Mouse (Mus musculus) kidney, embryonic 14.5 days (tissue): ENCODE data around the gene Sufu. TPM values are rescaled to one million over a fixed set of nuclear protein-coding genes. Genes with fewer than 3 reads are reported as not detected.

Experiments used
- ATAC-seq: fragments of 200-750 bp; cut with Nextera tagmentation; 2 replicates; pipeline ENCODE4 v1.8.0; 2017; ENCODE audit warnings: moderate number of reproducible peaks, mild to moderate bottlenecking, moderate TSS enrichment, moderate library complexity; ENCODE audit not compliant: low FRiP score, low TSS enrichment
- H3K27ac ChIP-seq: fragments of 300-500 bp; sonication (generic); 2 replicates; pipeline ENCODE4 v1.5.1; 2014; ENCODE audit warnings: low read depth, mild to moderate bottlenecking, low read length, moderate library complexity, mixed read lengths
- H3K27me3 ChIP-seq: fragments of 300-500 bp; sonication (generic); 2 replicates; pipeline ENCODE4 v1.6.1; 2014; ENCODE audit warnings: mild to moderate bottlenecking, low read length; ENCODE audit not compliant: control insufficient read depth, insufficient read depth
- H3K36me3 ChIP-seq: fragments of 300-500 bp; sonication (generic); 2 replicates; pipeline ENCODE4 v1.6.1; 2014; ENCODE audit warnings: low read length, mixed read lengths; ENCODE audit not compliant: control insufficient read depth, insufficient read depth
- H3K4me1 ChIP-seq: fragments of 300-500 bp; sonication (generic); 2 replicates; pipeline ENCODE4 v1.6.1; 2014; ENCODE audit warnings: low read length, mixed read lengths; ENCODE audit not compliant: control insufficient read depth, insufficient read depth
- H3K4me2 ChIP-seq: fragments of 300-500 bp; sonication (generic); replicated peaks from 2 replicates; pipeline ENCODE4 v1.6.1; 2014; ENCODE audit warnings: low read depth, mild to moderate bottlenecking, low read length
- H3K4me3 ChIP-seq: fragments of 300-500 bp; sonication (generic); 2 replicates; pipeline ENCODE4 v1.5.1; 2014; ENCODE audit warnings: mild to moderate bottlenecking, low read length
- H3K9ac ChIP-seq: fragments of 300-500 bp; sonication (generic); 2 replicates; pipeline ENCODE4 v1.6.1; 2014; ENCODE audit warnings: low read depth, mild to moderate bottlenecking, low read length, moderate library complexity
- H3K9me3 ChIP-seq: fragments of 300-500 bp; sonication (generic); 2 replicates; pipeline ENCODE4 v1.6.1; 2016; ENCODE audit warnings: low read length; ENCODE audit not compliant: control insufficient read depth
- WGBS: fragments of 180-500 bp; shearing (Covaris S2); extraction: QIAGEN DNeasy Blood & Tissue Kit; methylation state at CpG from one replicate; pipeline ENCODE4 v1.1.7; 2014; 5-methylcytosine and 5-hydroxymethylcytosine counted together
- polyA plus RNA-seq: library from polyadenylated mRNA; unstranded; fragments of >200 nt; fragmentation: Nextera tagmentation; extraction: Ambion mirVana; gene quantifications from 2 replicates; pipeline ENCODE4 v1.2.1, GENCODE M21; 2014

Sufu gene
- polyA plus RNA-seq, 1 experiment from 2014 or later: 48.8 TPM

DNA sequence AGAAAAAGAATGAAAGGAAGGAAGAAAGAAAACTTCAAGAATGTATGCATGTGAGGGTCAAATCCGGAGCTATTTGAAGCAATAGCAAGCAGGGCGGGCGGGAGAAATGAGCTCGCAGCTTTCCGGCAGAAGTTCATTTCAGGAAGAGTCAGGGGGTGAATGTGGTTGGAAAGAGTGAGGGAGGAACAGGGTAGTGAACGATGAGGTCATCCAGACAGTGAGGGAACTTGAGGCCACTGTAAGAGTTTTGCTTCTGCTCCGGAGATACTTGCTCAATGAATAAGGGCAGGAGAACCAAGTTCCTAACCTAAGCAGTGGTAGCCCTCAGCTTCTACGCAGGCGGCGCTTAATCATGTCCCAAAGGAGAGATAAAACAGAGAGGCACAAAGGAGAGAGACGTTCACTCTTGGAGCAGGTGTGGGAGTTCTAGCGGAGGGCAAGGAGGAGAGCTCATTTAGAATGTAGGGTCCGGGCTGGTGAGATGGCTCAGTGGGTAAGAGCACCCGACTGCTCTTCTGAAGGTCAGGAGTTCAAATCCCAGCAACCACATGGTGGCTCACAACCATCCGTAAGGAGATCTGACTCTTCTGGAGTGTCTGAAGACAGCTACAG is 125.8 kb downstream of the Sufu start:
- Histone ChIP-seq H3K4me3 (no peak overlapping the region), H3K4me1 (peaks cover 53% of the 10 kb centered on the region), H3K4me2 (no peak overlapping the region), H3K27ac (peak overlapping the region; percentile 45; the same call in 1 of the 2 replicates), H3K9ac (no peak overlapping the region), H3K9me3 (no peaks in the 10 kb centered on the region), H3K27me3 (no peaks in the 10 kb centered on the region), H3K36me3 (no peaks in the 10 kb centered on the region)
- 21% methylated on average over 15 of the region's 15 CpGs for WGBS
- no peak for ATAC-seq

DNA sequence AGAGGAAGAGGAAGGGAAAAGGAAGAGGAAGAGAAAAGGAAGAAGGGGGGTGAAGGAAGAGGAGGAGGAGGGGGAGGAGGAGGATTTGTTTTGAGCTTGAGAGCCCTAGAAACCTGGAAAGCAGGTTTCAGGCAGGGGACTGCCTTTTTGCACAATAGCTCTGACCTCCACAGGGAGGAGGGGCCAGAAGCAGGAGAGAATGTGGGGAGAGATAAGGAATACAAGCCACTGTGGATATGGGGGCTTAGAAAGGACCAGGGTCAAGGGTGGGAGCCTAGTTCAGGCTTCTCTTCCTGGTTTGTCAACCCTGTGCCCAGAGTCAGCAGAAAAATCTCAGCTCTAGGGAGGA is 126.4 kb downstream of the Sufu start:
- H3K36me3 ChIP-seq: no peaks in the 10 kb centered on the region
- peaks cover 51% of the 10 kb centered on the region for H3K4me1 ChIP-seq
- H3K27me3 ChIP-seq: no peaks in the 10 kb centered on the region
- no peak for ATAC-seq
- peak overlapping the region; percentile 35; the same call in 1 of the 2 replicates for H3K9ac ChIP-seq
- peak overlapping the region; percentile 94 for H3K27ac ChIP-seq
- no peaks in the 10 kb centered on the region for H3K9me3 ChIP-seq
- H3K4me3 ChIP-seq: no peak overlapping the region
- peak overlapping the region; percentile 40 for H3K4me2 ChIP-seq

DNA sequence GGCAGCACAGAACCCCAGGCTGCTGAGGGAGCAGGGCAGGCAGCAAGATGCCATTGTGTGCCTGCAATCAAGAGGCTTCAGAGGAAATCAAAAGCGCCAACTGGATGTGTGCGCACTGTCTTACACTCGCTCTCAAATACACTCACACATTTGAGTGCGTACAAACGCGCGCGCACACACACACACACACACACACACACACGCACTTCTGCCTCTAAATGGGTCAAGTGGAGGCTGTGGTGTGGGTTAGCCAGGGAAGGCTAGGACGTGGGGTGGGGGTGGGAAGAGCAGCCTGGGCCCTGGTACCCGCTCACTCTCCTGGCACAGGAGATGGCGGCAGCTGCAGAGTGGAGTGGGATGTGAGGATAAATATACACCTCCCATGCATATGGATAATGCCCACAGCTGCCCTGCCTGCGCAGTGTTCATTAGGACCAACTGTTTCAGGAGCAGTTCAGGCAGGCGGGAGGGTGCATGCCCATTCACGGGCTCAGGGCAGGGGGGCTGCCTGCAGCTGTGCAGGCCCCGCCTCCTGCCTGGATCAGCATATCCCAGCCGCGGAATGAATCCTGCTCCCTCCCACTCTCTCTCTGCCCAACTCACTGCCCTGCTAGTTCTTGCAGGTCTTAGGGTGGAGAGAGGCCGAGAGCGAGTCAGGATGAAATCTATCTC is 126.9 kb downstream of the Sufu start:
- ATAC-seq: peak; percentile 80
- peak overlapping the region; percentile 35; the same call in 1 of the 2 replicates for H3K9ac ChIP-seq
- H3K36me3 ChIP-seq: no peaks in the 10 kb centered on the region
- H3K27ac ChIP-seq: peak overlapping the region; percentile 94
- peaks cover 51% of the 10 kb centered on the region for H3K4me1 ChIP-seq
- no peaks in the 10 kb centered on the region for H3K9me3 ChIP-seq
- no peaks in the 10 kb centered on the region for H3K27me3 ChIP-seq
- H3K4me3 ChIP-seq: peak overlapping the region; percentile 11
- peak overlapping the region; percentile 40 for H3K4me2 ChIP-seq
- WGBS: 8% methylated on average over 20 of the region's 20 CpGs

DNA sequence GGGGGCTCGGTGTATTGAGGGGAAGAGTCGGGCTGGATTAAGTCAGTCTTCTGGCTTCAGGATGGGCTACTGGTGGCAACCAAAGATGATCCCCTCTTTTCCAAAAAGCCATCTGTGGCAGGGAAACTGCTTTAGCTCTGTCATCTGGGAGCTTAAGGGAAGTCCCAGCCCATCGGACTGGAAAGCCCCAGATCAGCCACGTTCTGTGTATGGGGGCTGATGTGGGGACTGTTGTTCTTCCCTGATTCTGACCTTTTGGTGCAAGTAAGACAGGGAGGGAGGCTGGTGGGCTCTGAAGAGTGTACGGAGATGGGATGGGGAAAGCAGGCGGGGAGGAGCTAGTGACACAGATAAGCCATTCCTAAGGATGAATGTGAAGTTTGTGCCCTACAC is 127.5 kb downstream of the Sufu start:
- 9% methylated on average over 6 of the region's 6 CpGs for WGBS
- Histone ChIP-seq H3K27ac (peak overlapping the region; percentile 94), H3K4me3 (peak overlapping the region; percentile 11), H3K9ac (peak overlapping the region; percentile 35; the same call in 1 of the 2 replicates), H3K36me3 (no peaks in the 10 kb centered on the region), H3K27me3 (no peaks in the 10 kb centered on the region), H3K9me3 (no peaks in the 10 kb centered on the region), H3K4me2 (peak overlapping the region; percentile 40), H3K4me1 (peaks cover 51% of the 10 kb centered on the region)
- no peak for ATAC-seq

DNA sequence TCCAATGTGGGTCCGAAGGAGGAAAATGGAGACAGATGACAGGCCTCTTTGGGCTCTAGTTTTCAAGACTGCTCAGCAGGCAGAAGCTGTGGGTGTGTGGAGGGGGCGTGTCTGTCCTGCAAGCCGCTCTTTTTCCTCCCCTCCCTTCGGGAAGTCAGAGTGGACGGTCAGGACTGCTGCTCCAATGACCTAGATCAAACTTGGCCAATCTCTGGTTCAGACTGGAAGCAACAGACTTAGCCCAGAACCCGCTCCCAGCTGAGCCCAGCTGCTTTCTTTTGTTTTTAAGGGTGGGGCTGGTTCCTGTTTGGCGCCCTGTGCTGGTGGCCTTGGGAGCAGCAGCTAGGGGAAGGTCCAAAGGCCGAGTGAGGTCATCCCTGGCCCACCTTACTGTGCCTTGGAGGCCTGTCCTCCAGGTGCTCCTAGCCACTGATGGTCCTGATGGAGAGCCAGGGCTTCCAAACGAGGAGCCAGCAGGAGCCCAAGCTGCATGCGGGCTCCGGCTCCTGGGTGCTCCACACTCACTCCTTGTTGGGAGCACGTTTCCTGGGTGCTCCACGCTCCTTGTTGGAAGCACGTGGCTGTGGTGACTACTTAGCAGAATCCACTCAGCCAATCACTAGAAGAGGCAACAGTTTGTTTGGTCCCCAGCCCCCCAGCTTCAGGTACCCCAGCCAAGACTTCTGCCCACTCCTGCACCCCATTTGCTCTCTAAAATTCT is 128.1 kb downstream of the Sufu start:
- Histone ChIP-seq H3K9me3 (no peaks in the 10 kb centered on the region), H3K36me3 (no peaks in the 10 kb centered on the region), H3K27me3 (no peaks in the 10 kb centered on the region), H3K4me1 (peaks cover 55% of the 10 kb centered on the region), H3K27ac (peak overlapping the region; percentile 94), H3K4me3 (no peak overlapping the region; the same call in 1 of the 2 replicates), H3K4me2 (peak overlapping the region; percentile 40; the same call in 1 of the 2 replicates), H3K9ac (peak overlapping the region; percentile 35; the same call in 1 of the 2 replicates)
- WGBS: 30% methylated on average over 14 of the region's 14 CpGs
- ATAC-seq: peak; percentile 20

DNA sequence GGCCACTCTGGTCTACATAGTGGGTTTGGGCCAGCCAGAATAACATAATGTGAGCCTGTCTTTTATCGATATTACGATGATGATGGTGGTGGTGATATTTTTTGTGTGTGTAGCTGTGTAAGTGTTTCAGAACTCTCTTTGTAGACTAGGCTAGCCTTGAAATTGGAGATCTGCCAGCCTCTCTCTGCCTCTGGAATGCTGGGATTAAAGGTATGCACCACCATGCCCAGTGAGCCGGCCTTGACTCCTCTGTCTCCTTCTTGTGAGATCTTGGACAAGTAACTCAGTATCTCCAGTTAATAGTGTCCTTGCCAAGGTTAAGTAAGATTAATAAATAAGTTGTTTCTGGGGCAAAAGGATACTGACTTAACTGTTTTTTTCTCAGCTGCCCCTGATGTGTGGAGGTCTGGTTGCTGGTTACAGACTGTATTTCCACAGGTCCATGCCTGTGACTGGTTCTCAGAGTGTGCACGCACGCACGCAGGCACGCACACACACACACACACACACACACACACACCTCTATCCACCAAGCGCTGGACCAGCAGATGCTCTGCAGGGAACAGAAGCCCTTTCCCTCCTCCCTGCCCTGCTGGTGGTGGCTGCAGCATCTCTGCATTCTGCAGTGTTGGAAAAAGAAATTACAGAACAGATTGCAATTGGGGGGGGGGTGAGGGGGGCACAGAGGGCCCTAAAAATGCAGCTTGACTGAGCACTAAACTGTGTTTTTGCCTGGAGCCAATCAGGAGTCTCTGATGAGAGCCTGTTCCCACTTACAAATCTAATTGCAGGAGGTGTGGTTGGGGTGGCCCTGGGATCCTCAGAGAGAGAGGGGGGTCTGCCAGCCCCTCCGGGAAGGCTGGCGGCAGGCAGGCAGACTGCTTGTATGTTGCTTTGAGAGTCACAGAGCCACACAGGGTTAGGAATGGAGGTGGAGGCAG is 129.3 kb downstream of the Sufu start:
- Histone ChIP-seq H3K9ac (no peak overlapping the region), H3K4me3 (no peak overlapping the region), H3K27ac (peak overlapping the region; percentile 94; the same call in 1 of the 2 replicates), H3K9me3 (no peaks in the 10 kb centered on the region), H3K27me3 (no peaks in the 10 kb centered on the region), H3K36me3 (no peaks in the 10 kb centered on the region), H3K4me2 (no peak overlapping the region), H3K4me1 (peaks cover 64% of the 10 kb centered on the region)
- 63% methylated on average over 10 of the region's 10 CpGs for WGBS
- ATAC-seq: no peak

DNA sequence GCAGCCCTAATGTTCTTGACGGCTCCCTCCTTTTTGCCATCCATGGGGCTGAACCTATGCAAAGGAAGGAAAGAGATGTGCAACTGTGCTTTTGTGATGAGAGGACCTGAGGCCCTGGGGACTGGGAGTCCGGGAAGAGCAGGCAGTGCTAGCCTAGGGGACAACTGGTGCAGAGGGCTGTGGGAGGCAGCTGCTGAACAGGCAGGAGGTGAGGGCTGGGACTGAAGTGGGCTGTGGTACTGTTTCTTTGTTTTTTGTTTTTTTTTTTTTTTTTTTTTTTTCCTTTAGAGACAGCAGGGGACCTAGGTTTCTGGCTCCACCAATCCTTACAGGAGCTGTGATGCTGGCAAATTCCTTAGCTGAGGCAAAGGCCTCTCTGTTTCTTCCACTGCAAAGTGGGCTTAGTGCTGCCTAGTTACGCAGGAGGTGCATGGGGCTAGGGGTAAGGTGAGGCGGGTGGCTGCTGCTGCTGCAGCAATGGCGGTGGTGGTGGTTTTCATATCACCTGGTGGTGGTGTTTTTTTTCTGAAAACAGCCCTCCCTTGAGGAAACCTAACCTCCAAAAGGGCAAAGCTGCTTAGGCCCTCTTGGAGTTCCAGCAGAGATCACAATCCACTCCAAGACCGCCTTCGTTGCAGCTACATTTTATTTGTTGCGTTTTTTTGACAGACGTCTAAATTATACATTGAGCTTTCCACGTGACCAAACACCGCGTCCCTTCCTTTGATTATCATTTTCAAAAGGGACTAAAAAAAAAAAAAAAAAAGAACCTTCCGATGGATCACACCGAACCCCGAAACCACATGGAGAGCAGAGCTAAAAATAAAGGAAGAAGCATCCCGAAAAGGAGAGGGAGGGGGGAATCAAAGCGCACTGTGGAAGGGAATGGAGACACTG is 131.2 kb downstream of the Sufu start:
- peak overlapping the region; percentile 46; the same call in 1 of the 2 replicates for H3K9ac ChIP-seq
- H3K27ac ChIP-seq: peak overlapping the region; percentile 91; the same call in 1 of the 2 replicates
- WGBS: 21% methylated on average over 17 of the region's 17 CpGs
- no peak for ATAC-seq
- H3K4me2 ChIP-seq: peak overlapping the region; percentile 34
- H3K27me3 ChIP-seq: no peaks in the 10 kb centered on the region
- H3K36me3 ChIP-seq: no peaks in the 10 kb centered on the region
- H3K4me3 ChIP-seq: peak overlapping the region; percentile 24; the same call in 1 of the 2 replicates
- no peaks in the 10 kb centered on the region for H3K9me3 ChIP-seq
- H3K4me1 ChIP-seq: peaks cover 80% of the 10 kb centered on the region
